Mouse (Mus musculus) liver, adult (tissue): ENCODE data around the gene Rhog.

Experiments used
- GATA4 ChIP-seq: IDR thresholded peaks from 2 replicates; pipeline ENCODE4 v1.6.1; 2014; ENCODE audit warnings: mild to moderate bottlenecking, low read length; ENCODE audit not compliant: insufficient replicate concordance

Rhog gene

GRCm38 (mm10) chr7:102205646-102206045 lies 50.2 kb downstream of the Rhog start:
- TF ChIP-seq GATA4 = no peak

- no peak for TF ChIP-seq GATA4
Measured at GRCm38 (mm10) chr7:102204296-102204857, 51.5 kb downstream of the Rhog start.

- TF ChIP-seq GATA4 = no peak
Measured at GRCm38 (mm10) chr7:102200996-102201785, 54.7 kb downstream of the Rhog start.

GRCm38 (mm10) chr7:102200576-102200975 lies 55.3 kb downstream of the Rhog start:
- no peak for TF ChIP-seq GATA4

- TF ChIP-seq GATA4 = no peak
Measured at GRCm38 (mm10) chr7:102192356-102192755, 63.5 kb downstream of the Rhog start.
